ENCODE assay signal across 21 mouse cellular contexts in genomic region chr5:136108486-136108885, GRCm38 (mm10). TPM values are rescaled to one million over a fixed set of nuclear protein-coding genes. Genes with fewer than 3 reads are reported as not detected.
"Had no signal": no experiment of that assay in that cellular context is flagged by ENCODE, and none has a peak within 500 bp of the region (broad histone marks: within the 10 kb centered on the region; RNA-seq: fewer than 3 reads in every experiment).

No protein-coding gene starts in this region.

- H3K4me3 ChIP-seq: kidney, embryonic 15.5 days; left cerebral cortex, adult 2 months; liver, embryonic 13.5 days; midbrain, embryonic 13.5 days; myocyte; neural tube, embryonic 13.5 days had no signal

- H3K9me3 ChIP-seq: kidney, embryonic 15.5 days; midbrain, embryonic 13.5 days; neural tube, embryonic 13.5 days had no signal

- ATAC-seq: midbrain, embryonic 13.5 days; midbrain, embryonic 16.5 days had no signal

- H3K27ac ChIP-seq: kidney, embryonic 15.5 days; left cerebral cortex, adult 2 months; liver, embryonic 13.5 days; midbrain, embryonic 13.5 days; neural tube, embryonic 13.5 days had no signal

- H3K4me2 ChIP-seq: kidney, embryonic 15.5 days; liver, embryonic 13.5 days; midbrain, embryonic 13.5 days; neural tube, embryonic 13.5 days had no signal

- H3K27me3 ChIP-seq: kidney, embryonic 15.5 days had no signal

- H3K4me1 ChIP-seq: kidney, embryonic 15.5 days; midbrain, embryonic 13.5 days; neural tube, embryonic 13.5 days had no signal

- DNase-seq: kidney, postnatal 10 days; kidney, postnatal 36 days; layer of hippocampus, postnatal 36 days; liver, embryonic 13.5 days; lung, adult 2 months; lung, postnatal 14 days; lung, postnatal 4 days; retina, postnatal 1 day; right cerebral cortex, postnatal 25 days; spleen, adult 18-20 months; thymus, adult 18-20 months; thymus, postnatal 14 days; thymus, postnatal 4 days had no signal

- H3K9ac ChIP-seq: kidney, embryonic 15.5 days; liver, embryonic 13.5 days; midbrain, embryonic 13.5 days had no signal

- H3K36me3 ChIP-seq: liver, embryonic 13.5 days; midbrain, embryonic 13.5 days had no signal

RNA-seq across cellular contexts. Expression of gene Upk3bl, which starts 54.2 kb away (rescaled TPM):
- polyA plus RNA-seq: liver, adult 2 months; liver, embryonic 16.5 days; midbrain, embryonic 13.5 days; midbrain, embryonic 16.5 days; myocyte; neural tube, embryonic 13.5 days had no signal
